Mouse (Mus musculus) bone marrow macrophage, adult 2 months (primary cell): ENCODE results near the gene Add1.

Experiments used
- CTCF ChIP-seq: IDR thresholded peaks from 2 replicates; pipeline ENCODE4 v1.5.1; 2012; ENCODE audit warnings: low read depth, mild to moderate bottlenecking, low read length, moderate library complexity
- POLR2A ChIP-seq: IDR thresholded peaks from 2 replicates; pipeline ENCODE4 v1.6.1; 2012; ENCODE audit warnings: mild to moderate bottlenecking, low read depth, low read length, borderline replicate concordance

GRCm38 (mm10) chr5:34657556-34657955, 84.1 kb downstream of the Add1 start:
- TF ChIP-seq CTCF: no peak
- no peak for TF ChIP-seq POLR2A
